Mouse (Mus musculus) midbrain, embryonic 11.5 days (tissue): Measurements from ENCODE around the gene Dad1. TPM values are rescaled to one million over a fixed set of nuclear protein-coding genes. Genes with fewer than 3 reads are reported as not detected.

Source experiments
- ATAC-seq: fragments of 200-750 bp; cut with Nextera tagmentation; 2 replicates; pipeline ENCODE4 v1.8.0; 2017; ENCODE audit warnings: moderate TSS enrichment, moderate library complexity; ENCODE audit not compliant: low FRiP score
- DNase-seq: peaks from one replicate; pipeline ENCODE4 v3.0.0; 2015; ENCODE audit warnings: low spot score; ENCODE audit errors: missing footprints
- H3K27ac ChIP-seq: fragments of 300-500 bp; sonication (generic); 2 replicates; pipeline ENCODE4 v1.5.1; 2014; ENCODE audit warnings: low read depth, low read length
- H3K27me3 ChIP-seq: fragments of 300-500 bp; sonication (generic); 2 replicates; pipeline ENCODE4 v1.6.1; 2014; ENCODE audit warnings: mild to moderate bottlenecking, low read length, moderate library complexity, mixed read lengths; ENCODE audit not compliant: control insufficient read depth, insufficient read depth
- H3K36me3 ChIP-seq: fragments of 300-500 bp; sonication (generic); 2 replicates; pipeline ENCODE4 v1.6.1; 2014; ENCODE audit warnings: mild to moderate bottlenecking, low read length, moderate library complexity, mixed read lengths; ENCODE audit not compliant: control insufficient read depth, insufficient read depth
- H3K4me1 ChIP-seq: fragments of 300-500 bp; sonication (generic); 2 replicates; pipeline ENCODE4 v1.6.1; 2014; ENCODE audit warnings: low read length; ENCODE audit not compliant: control insufficient read depth, insufficient read depth
- H3K4me2 ChIP-seq: fragments of 300-500 bp; sonication (generic); 2 replicates; pipeline ENCODE4 v1.6.1; 2014; ENCODE audit warnings: mild to moderate bottlenecking, moderate library complexity
- H3K4me3 ChIP-seq: fragments of 300-500 bp; sonication (generic); 2 replicates; pipeline ENCODE4 v1.5.1; 2014; ENCODE audit warnings: low read depth, low read length
- H3K9ac ChIP-seq: fragments of 300-500 bp; sonication (generic); 2 replicates; pipeline ENCODE4 v1.6.1; 2014; ENCODE audit warnings: low read length
- H3K9me3 ChIP-seq: fragments of 300-500 bp; sonication (generic); 2 replicates; pipeline ENCODE4 v1.6.1; 2016; ENCODE audit warnings: low read length; ENCODE audit not compliant: control insufficient read depth
- WGBS: fragments of 180-500 bp; shearing (Covaris S2); extraction: QIAGEN DNeasy Blood & Tissue Kit; methylation state at CpG from one replicate; pipeline ENCODE4 v1.1.7; 2014; 5-methylcytosine and 5-hydroxymethylcytosine counted together
- polyA plus RNA-seq: library from polyadenylated mRNA; unstranded; fragments of >200 nt; fragmentation: Nextera tagmentation; extraction: Ambion mirVana; gene quantifications from 2 replicates; pipeline ENCODE4 v1.2.1, GENCODE M21; 2014

The Dad1 gene
- polyA plus RNA-seq, 1 experiment from 2014 or later, result 237 TPM

GRCm38 (mm10) chr14:54206750-54207550 lies 47.0 kb downstream of the Dad1 start:
- no peak for DNase-seq
- Histone ChIP-seq H3K4me2 (no peak overlapping the region), H3K4me1 (no peaks in the 10 kb centered on the region), H3K4me3 (no peak overlapping the region), H3K27me3 (no peaks in the 10 kb centered on the region), H3K36me3 (no peaks in the 10 kb centered on the region), H3K9me3 (no peaks in the 10 kb centered on the region), H3K27ac (no peak overlapping the region), H3K9ac (no peak overlapping the region)
- no peak for ATAC-seq
- WGBS, result 86% methylated on average over 15 of the region's 15 CpGs

- H3K27ac ChIP-seq, result no peak overlapping the region
- no peaks in the 10 kb centered on the region for H3K4me1 ChIP-seq
- 87% methylated on average over 5 of the region's 5 CpGs for WGBS
- H3K4me2 ChIP-seq, result no peak overlapping the region
- H3K9me3 ChIP-seq, result no peaks in the 10 kb centered on the region
- ATAC-seq (no peak), DNase-seq (no peak)
- no peak overlapping the region for H3K4me3 ChIP-seq
- H3K36me3 ChIP-seq, result no peaks in the 10 kb centered on the region
- H3K9ac ChIP-seq, result no peak overlapping the region
- no peaks in the 10 kb centered on the region for H3K27me3 ChIP-seq
These were observed 47.6 kb downstream of the Dad1 start for GRCm38 (mm10) chr14:54206309-54206708.

- H3K27me3 ChIP-seq, result no peaks in the 10 kb centered on the region
- no peak overlapping the region for H3K9ac ChIP-seq
- no peak for DNase-seq
- no peaks in the 10 kb centered on the region for H3K4me1 ChIP-seq
- no peak overlapping the region for H3K27ac ChIP-seq
- no peaks in the 10 kb centered on the region for H3K36me3 ChIP-seq
- WGBS, result 65% methylated on average over 6 of the region's 6 CpGs
- no peak overlapping the region for H3K4me3 ChIP-seq
- no peak for ATAC-seq
- no peak overlapping the region for H3K4me2 ChIP-seq
- no peaks in the 10 kb centered on the region for H3K9me3 ChIP-seq
These were observed 48.0 kb downstream of the Dad1 start for GRCm38 (mm10) chr14:54205904-54206303.

- 41% methylated on average over 4 of the region's 4 CpGs for whole genome bisulfite sequencing
- no peaks in the 10 kb centered on the region for H3K36me3 ChIP-seq
- no peak overlapping the region for H3K27ac ChIP-seq
- no peaks in the 10 kb centered on the region for H3K9me3 ChIP-seq
- no peak overlapping the region for H3K4me3 ChIP-seq
- H3K27me3 ChIP-seq, result no peaks in the 10 kb centered on the region
- H3K4me2 ChIP-seq, result no peak overlapping the region
- H3K4me1 ChIP-seq, result no peaks in the 10 kb centered on the region
- H3K9ac ChIP-seq, result no peak overlapping the region
- no peak for ATAC-seq
- no peak for DNase-seq
These were observed 49.1 kb downstream of the Dad1 start for GRCm38 (mm10) chr14:54204786-54205185.

GRCm38 (mm10) chr14:54204311-54204710 lies 49.6 kb downstream of the Dad1 start:
- H3K4me2 ChIP-seq, result no peak overlapping the region
- ATAC-seq, result no peak
- no peak for DNase-seq
- no peaks in the 10 kb centered on the region for H3K9me3 ChIP-seq
- H3K36me3 ChIP-seq, result no peaks in the 10 kb centered on the region
- H3K4me1 ChIP-seq, result no peaks in the 10 kb centered on the region
- H3K27ac ChIP-seq, result no peak overlapping the region
- H3K9ac ChIP-seq, result no peak overlapping the region
- no peaks in the 10 kb centered on the region for H3K27me3 ChIP-seq
- H3K4me3 ChIP-seq, result no peak overlapping the region
- WGBS, result 85% methylated on average over 8 of the region's 8 CpGs

GRCm38 (mm10) chr14:54203776-54204175 lies 50.1 kb downstream of the Dad1 start:
- 91% methylated on average over 10 of the region's 10 CpGs for WGBS
- no peak overlapping the region for H3K4me2 ChIP-seq
- no peaks in the 10 kb centered on the region for H3K36me3 ChIP-seq

GRCm38 (mm10) chr14:54203207-54203606 lies 50.7 kb downstream of the Dad1 start:
- H3K4me3 ChIP-seq, result no peak overlapping the region
- no peaks in the 10 kb centered on the region for H3K9me3 ChIP-seq
- no peaks in the 10 kb centered on the region for H3K27me3 ChIP-seq
- H3K4me2 ChIP-seq, result no peak overlapping the region
- WGBS, result 92% methylated on average over 6 of the region's 6 CpGs
- no peaks in the 10 kb centered on the region for H3K4me1 ChIP-seq
- no peak overlapping the region for H3K9ac ChIP-seq
- no peak overlapping the region for H3K27ac ChIP-seq
- no peak for DNase-seq
- no peak for ATAC-seq
- H3K36me3 ChIP-seq, result no peaks in the 10 kb centered on the region

More at GRCm38 (mm10) chr14:54203776-54204175, 50.1 kb downstream of the Dad1 start:
- ATAC-seq, result no peak
- Histone ChIP-seq H3K9ac (no peak overlapping the region), H3K4me3 (no peak overlapping the region), H3K27ac (no peak overlapping the region), H3K4me1 (no peaks in the 10 kb centered on the region), H3K9me3 (no peaks in the 10 kb centered on the region), H3K27me3 (no peaks in the 10 kb centered on the region)
- DNase-seq, result no peak

GRCm38 (mm10) chr14:54200363-54200762 lies 53.5 kb downstream of the Dad1 start:
- H3K9ac ChIP-seq, result no peak overlapping the region
- no peaks in the 10 kb centered on the region for H3K4me1 ChIP-seq
- no peak overlapping the region for H3K4me2 ChIP-seq
- no peak overlapping the region for H3K27ac ChIP-seq
- no peak for ATAC-seq
- no peak overlapping the region for H3K4me3 ChIP-seq
- H3K36me3 ChIP-seq, result no peaks in the 10 kb centered on the region
- no peaks in the 10 kb centered on the region for H3K9me3 ChIP-seq
- 77% methylated on average over 8 of the region's 8 CpGs for WGBS
- DNase-seq, result no peak
- no peaks in the 10 kb centered on the region for H3K27me3 ChIP-seq

- Histone ChIP-seq H3K9me3 (no peaks in the 10 kb centered on the region), H3K27ac (no peak overlapping the region), H3K9ac (no peak overlapping the region), H3K27me3 (no peaks in the 10 kb centered on the region), H3K4me3 (no peak overlapping the region), H3K36me3 (no peaks in the 10 kb centered on the region), H3K4me1 (peaks cover 2% of the 10 kb centered on the region; the same call in 1 of the 2 replicates), H3K4me2 (no peak overlapping the region)
- DNase-seq (no peak), ATAC-seq (no peak)
- WGBS, result 89% methylated on average over 8 of the region's 8 CpGs
These were observed 54.2 kb downstream of the Dad1 start for GRCm38 (mm10) chr14:54199662-54200061.
